24 mouse cellular contexts compared by ENCODE assay signal in genomic region chr13:37644751-37645181, GRCm38 (mm10).
DNase-seq lines count a peak whose midpoint lies in the region; ATAC-seq and TF ChIP-seq lines count a peak whose summit lies in the region.
"Had no signal": no experiment of that assay in that cellular context is flagged by ENCODE, and none has a peak within 500 bp of the region (broad histone marks: within the 10 kb centered on the region; RNA-seq: fewer than 3 reads in every experiment).

No protein-coding gene starts in this region.

- 33% methylated on average over 8 of the region's 8 CpGs for WGBS in small intestine, adult 2 months

- TF ChIP-seq CTCF in small intestine, adult 2 months (IDR thresholded peaks at IDR 0.05; ENCODE audit: extremely low read depth, insufficient read length, insufficient replicate concordance, low read depth, low read length) = no peak
- no peak for TF ChIP-seq CTCF in left cerebral cortex, adult 2 months (IDR thresholded peaks at IDR 0.05)

- peak overlapping the region; percentile 82 for H3K27ac ChIP-seq in small intestine, adult 2 months (ENCODE audit: insufficient read depth, low read depth, low read length)
- H3K27ac ChIP-seq in left cerebral cortex, adult 2 months = no peak overlapping the region
- H3K27ac ChIP-seq: embryonic facial prominence, embryonic 12.5 days; forebrain, embryonic 13.5 days; heart, embryonic 13.5 days; hindbrain, embryonic 14.5 days; lung, embryonic 15.5 days; midbrain, embryonic 10.5 days; midbrain, embryonic 15.5 days had no signal

- no peak for DNase-seq in frontal cortex, postnatal 36 days (ENCODE audit: low spot score in 2 of 2)
- DNase-seq in adipocyte (ENCODE audit: low spot score) = peak; percentile 30
- DNase-seq in fibroblast of lung, adult 2 months (ENCODE audit: low read depth) = peak; percentile 18
- DNase-seq in left cerebral cortex, adult 2 months (ENCODE audit: extremely low spot score in 1 of 2, low spot score in 2 of 2) = no peak
- no peak for DNase-seq in urinary bladder, postnatal 25 days (ENCODE audit: low spot score)
- DNase-seq in cerebellum, postnatal 36 days = no peak
- DNase-seq: B cell, adult 2 months; cerebellum, adult 8-10 months; embryo, embryonic 11 days; heart, postnatal 10 days; kidney, adult 2 months; kidney, postnatal 4 days; layer of hippocampus, postnatal 36 days; right cerebral cortex, postnatal 25 days; thymus, postnatal 4 days had no signal

- H3K27me3 ChIP-seq in small intestine, adult 2 months (ENCODE audit: control insufficient read depth, insufficient read depth, low read length) = no peaks in the 10 kb centered on the region
- H3K27me3 ChIP-seq: forebrain, embryonic 13.5 days; heart, embryonic 13.5 days; lung, embryonic 15.5 days; midbrain, embryonic 15.5 days had no signal

- intact Hi-C loops in left cerebral cortex, adult 2 months (cut with DNase I) = no loop called here

- peak; percentile 62 for ATAC-seq in frontal cortex, adult (ENCODE audit: low TSS enrichment)
- ATAC-seq: forebrain, embryonic 13.5 days; midbrain, embryonic 15.5 days had no signal

- H3K4me3 ChIP-seq in small intestine, adult 2 months (ENCODE audit: low read depth, low read length) = no peak overlapping the region
- no peak overlapping the region for H3K4me3 ChIP-seq in left cerebral cortex, adult 2 months
- H3K4me3 ChIP-seq: embryonic facial prominence, embryonic 12.5 days; forebrain, embryonic 13.5 days; heart, embryonic 13.5 days; lung, embryonic 15.5 days; midbrain, embryonic 10.5 days; midbrain, embryonic 15.5 days had no signal

- no peak for TF ChIP-seq POLR2A in small intestine, adult 2 months (IDR thresholded peaks at IDR 0.05; ENCODE audit: low read depth, low read length)

- peaks cover 19% of the 10 kb centered on the region for H3K4me1 ChIP-seq in small intestine, adult 2 months (ENCODE audit: control insufficient read depth, insufficient read depth, insufficient read length, low read length)
- H3K4me1 ChIP-seq: embryonic facial prominence, embryonic 12.5 days; forebrain, embryonic 13.5 days; lung, embryonic 15.5 days; midbrain, embryonic 10.5 days had no signal

- H3K36me3 ChIP-seq in small intestine, adult 2 months (ENCODE audit: control insufficient read depth, insufficient read depth, low read length) = no peaks in the 10 kb centered on the region
- H3K36me3 ChIP-seq: embryonic facial prominence, embryonic 12.5 days; heart, embryonic 13.5 days; lung, embryonic 15.5 days; midbrain, embryonic 10.5 days; midbrain, embryonic 15.5 days had no signal

Comparison
In these comparisons a context has a peak if more than half of its experiments do, and no peak if none do; other contexts are left out.
1. DNase-seq: peak in adipocyte (single experiment) and fibroblast of lung, adult 2 months (single experiment); none in frontal cortex, postnatal 36 days (0 of 2), left cerebral cortex, adult 2 months (0 of 2), urinary bladder, postnatal 25 days (single experiment) and cerebellum, postnatal 36 days (0 of 2).